Mouse (Mus musculus) forelimb bud, embryonic 11.5 days (tissue): ENCODE data around the gene Gab3.
"Not testable (repeated sequence)": the region's sequence is repeated elsewhere in the genome, so short reads cannot be mapped to it uniquely, and the experiment has no call there.

Source experiments
- DNase-seq: peaks from one replicate; pipeline ENCODE4 v3.0.0-alpha.2; 2012; ENCODE audit warnings: low read depth, low spot score

The Gab3 gene

GRCm38 (mm10) chrX:75035162-75035561 is 50.1 kb downstream of the Gab3 start:
- DNase-seq, result no peak

- not testable (repeated sequence) for DNase-seq
Measured at GRCm38 (mm10) chrX:75034054-75034453, 51.2 kb downstream of the Gab3 start.

- no peak for DNase-seq
Measured at GRCm38 (mm10) chrX:74983734-74984133, 101.5 kb downstream of the Gab3 start.

- DNase-seq, result not testable (repeated sequence)
Measured at GRCm38 (mm10) chrX:74962899-74963298, 122.4 kb downstream of the Gab3 start.

GRCm38 (mm10) chrX:74959161-74959560 is 126.1 kb downstream of the Gab3 start:
- DNase-seq, result not testable (repeated sequence)
